Mouse (Mus musculus): Measurements from ENCODE around the gene Cavin2. TPM values are rescaled to one million over a fixed set of nuclear protein-coding genes. Genes with fewer than 3 reads are reported as not detected.

Gene Cavin2
- polyA plus RNA-seq, 1 experiment from 2014 or later, result 7.3 TPM

- H3K27ac ChIP-seq, result peak overlapping the region; percentile 82
These were observed 44.1 kb downstream of the Cavin2 start for GRCm38 (mm10) chr1:51332986-51333385.

GRCm38 (mm10) chr1:51333557-51334285 lies 44.8 kb downstream of the Cavin2 start:
- H3K36me3 ChIP-seq, result no peaks in the 10 kb centered on the region
- H3K27ac ChIP-seq, result peak overlapping the region; percentile 82
- H3K9ac ChIP-seq, result peak overlapping the region; percentile 60
- ATAC-seq (ENCODE audit: low FRiP score), result peak; percentile 93
- no peaks in the 10 kb centered on the region for H3K9me3 ChIP-seq
- H3K27me3 ChIP-seq, result no peaks in the 10 kb centered on the region
- 22% methylated on average over 18 of the region's 18 CpGs for WGBS
- H3K4me2 ChIP-seq, result peak overlapping the region; percentile 42
- peaks cover 22% of the 10 kb centered on the region for H3K4me1 ChIP-seq (replicated peaks)
- H3K4me3 ChIP-seq, result peak overlapping the region; percentile 23

More at GRCm38 (mm10) chr1:51332986-51333385, 44.1 kb downstream of the Cavin2 start:
- Histone ChIP-seq H3K9ac (peak overlapping the region; percentile 60), H3K9me3 (no peaks in the 10 kb centered on the region), H3K27me3 (no peaks in the 10 kb centered on the region), H3K36me3 (no peaks in the 10 kb centered on the region), H3K4me3 (no peak overlapping the region), H3K4me1 (replicated peaks) (peaks cover 22% of the 10 kb centered on the region), H3K4me2 (peak overlapping the region; percentile 42)
- 44% methylated on average over 6 of the region's 6 CpGs for WGBS
- ATAC-seq (ENCODE audit: low FRiP score), result no peak

- Histone ChIP-seq H3K27ac (peak overlapping the region; percentile 73), H3K4me1 (replicated peaks) (peaks cover 22% of the 10 kb centered on the region), H3K4me2 (peak overlapping the region; percentile 23), H3K9me3 (no peaks in the 10 kb centered on the region), H3K27me3 (no peaks in the 10 kb centered on the region), H3K4me3 (no peak overlapping the region), H3K36me3 (no peaks in the 10 kb centered on the region), H3K9ac (peak overlapping the region; percentile 47)
- 27% methylated on average over 6 of the region's 6 CpGs for WGBS
- ATAC-seq (ENCODE audit: low FRiP score), result peak; percentile 64
These were observed 45.4 kb downstream of the Cavin2 start for GRCm38 (mm10) chr1:51334289-51334688.

GRCm38 (mm10) chr1:51335081-51335480 lies 46.2 kb downstream of the Cavin2 start:
- no peaks in the 10 kb centered on the region for H3K36me3 ChIP-seq
- no peak overlapping the region for H3K27ac ChIP-seq
- 84% methylated on average over 2 of the region's 2 CpGs for WGBS
- no peak overlapping the region for H3K4me3 ChIP-seq
- H3K9me3 ChIP-seq, result no peaks in the 10 kb centered on the region
- H3K4me1 ChIP-seq (replicated peaks), result peaks cover 22% of the 10 kb centered on the region
- H3K9ac ChIP-seq, result no peak overlapping the region
- ATAC-seq (ENCODE audit: low FRiP score), result no peak
- H3K4me2 ChIP-seq, result no peak overlapping the region
- H3K27me3 ChIP-seq, result no peaks in the 10 kb centered on the region

- Histone ChIP-seq H3K9me3 (no peaks in the 10 kb centered on the region), H3K36me3 (no peaks in the 10 kb centered on the region), H3K9ac (no peak overlapping the region), H3K4me3 (no peak overlapping the region), H3K27me3 (no peaks in the 10 kb centered on the region), H3K27ac (no peak overlapping the region), H3K4me2 (no peak overlapping the region), H3K4me1 (replicated peaks) (peaks cover 6% of the 10 kb centered on the region)
- ATAC-seq (ENCODE audit: low FRiP score), result no peak
- WGBS, result 66% methylated on average over 3 of the region's 3 CpGs
These were observed 55.2 kb downstream of the Cavin2 start for GRCm38 (mm10) chr1:51344160-51344559.

GRCm38 (mm10) chr1:51347596-51347995 lies 58.7 kb downstream of the Cavin2 start:
- no peak overlapping the region for H3K27ac ChIP-seq
- ATAC-seq (ENCODE audit: low FRiP score), result no peak

GRCm38 (mm10) chr1:51348631-51349030 lies 59.7 kb downstream of the Cavin2 start:
- Histone ChIP-seq H3K4me1 (replicated peaks) (peaks cover 13% of the 10 kb centered on the region), H3K9me3 (no peaks in the 10 kb centered on the region), H3K36me3 (no peaks in the 10 kb centered on the region), H3K4me2 (no peak overlapping the region), H3K4me3 (no peak overlapping the region), H3K27ac (no peak overlapping the region), H3K9ac (no peak overlapping the region), H3K27me3 (no peaks in the 10 kb centered on the region)
- no peak for ATAC-seq (ENCODE audit: low FRiP score)
- WGBS, result 72% methylated on average over 7 of the region's 7 CpGs

More at GRCm38 (mm10) chr1:51347596-51347995, 58.7 kb downstream of the Cavin2 start:
- no peaks in the 10 kb centered on the region for H3K9me3 ChIP-seq
- H3K4me3 ChIP-seq, result no peak overlapping the region
- no peaks in the 10 kb centered on the region for H3K27me3 ChIP-seq
- no peaks in the 10 kb centered on the region for H3K36me3 ChIP-seq
- no peak overlapping the region for H3K9ac ChIP-seq
- H3K4me1 ChIP-seq (replicated peaks), result peaks cover 13% of the 10 kb centered on the region
- 90% methylated on average over 3 of the region's 3 CpGs for WGBS
- no peak overlapping the region for H3K4me2 ChIP-seq

- no peaks in the 10 kb centered on the region for H3K9me3 ChIP-seq
- H3K36me3 ChIP-seq, result no peaks in the 10 kb centered on the region
- WGBS, result 34% methylated on average over 7 of the region's 7 CpGs
- no peaks in the 10 kb centered on the region for H3K27me3 ChIP-seq
- H3K4me1 ChIP-seq (replicated peaks), result peaks cover 13% of the 10 kb centered on the region
- 0 out of 2 replicates have a peak overlapping the region, but pooled peaks have one; percentile 46 for H3K27ac ChIP-seq
- no peak overlapping the region for H3K4me3 ChIP-seq
- ATAC-seq (ENCODE audit: low FRiP score), result no peak
- H3K9ac ChIP-seq, result no peak overlapping the region
- no peak overlapping the region for H3K4me2 ChIP-seq
These were observed 60.5 kb downstream of the Cavin2 start for GRCm38 (mm10) chr1:51349291-51349967.

Other genes starting within 250 kb of the Cavin2 start
- 7.5 and 7.8 TPM in 2 replicates for gene Nabp1, start 189.3 kb downstream of the Cavin2 start, polyA plus RNA-seq (2015; fragmentation: Nextera tagmentation; extraction: Ambion mirVana)